Mouse (Mus musculus) layer of hippocampus, adult 6 months (tissue): Measurements from ENCODE around the gene H2al1n. TPM values are rescaled to one million over a fixed set of nuclear protein-coding genes. Genes with fewer than 3 reads are reported as not detected.

Experiments
- long read RNA-seq, 2 experiments: library from polyadenylated mRNA; unstranded; transcript quantifications; one replicate each; pipeline ENCODE4 v2.0.0; 2019 to 2020
- polyA plus RNA-seq: library from polyadenylated mRNA; unstranded; fragments of <200 nt; fragmentation: Nextera tagmentation; gene quantifications from 2 replicates; pipeline ENCODE4 v1.2.3, GENCODE M21; 2021

H2al1n gene
- not detected in 2 replicates for polyA plus RNA-seq
- long read RNA-seq, experiment 1: 0 reads
- long read RNA-seq, experiment 2: 0 reads

DNA sequence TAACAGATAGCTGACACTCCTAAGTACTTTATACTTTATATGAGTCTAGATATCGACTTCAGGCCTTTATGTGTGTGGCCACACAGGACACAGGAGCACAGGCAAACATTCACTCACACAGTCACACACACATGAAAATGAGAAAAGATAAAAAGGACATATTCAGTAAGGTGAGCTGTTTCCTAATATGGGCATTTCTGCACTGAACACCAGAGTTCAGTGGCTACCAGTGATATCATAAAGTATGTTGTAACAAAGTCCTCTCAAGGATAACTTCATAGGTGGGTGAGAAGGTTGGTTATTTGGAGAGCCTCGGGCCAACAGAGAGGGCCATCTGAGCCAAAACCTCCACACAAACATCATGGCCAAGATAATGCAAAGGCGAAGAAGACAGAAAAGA lies at the start of gene H2al1n:
H2al1n (plus strand) TSS at position 301 of the 400 bp plus-strand sequence.

